Mouse (Mus musculus) left cerebral cortex, adult 11 months (tissue): ENCODE data around the gene Sap30bp.

Source experiments
- DNase-seq: peaks from one replicate; pipeline ENCODE4 v3.0.0; 2022; ENCODE audit warnings: low spot score

Sap30bp gene

DNA sequence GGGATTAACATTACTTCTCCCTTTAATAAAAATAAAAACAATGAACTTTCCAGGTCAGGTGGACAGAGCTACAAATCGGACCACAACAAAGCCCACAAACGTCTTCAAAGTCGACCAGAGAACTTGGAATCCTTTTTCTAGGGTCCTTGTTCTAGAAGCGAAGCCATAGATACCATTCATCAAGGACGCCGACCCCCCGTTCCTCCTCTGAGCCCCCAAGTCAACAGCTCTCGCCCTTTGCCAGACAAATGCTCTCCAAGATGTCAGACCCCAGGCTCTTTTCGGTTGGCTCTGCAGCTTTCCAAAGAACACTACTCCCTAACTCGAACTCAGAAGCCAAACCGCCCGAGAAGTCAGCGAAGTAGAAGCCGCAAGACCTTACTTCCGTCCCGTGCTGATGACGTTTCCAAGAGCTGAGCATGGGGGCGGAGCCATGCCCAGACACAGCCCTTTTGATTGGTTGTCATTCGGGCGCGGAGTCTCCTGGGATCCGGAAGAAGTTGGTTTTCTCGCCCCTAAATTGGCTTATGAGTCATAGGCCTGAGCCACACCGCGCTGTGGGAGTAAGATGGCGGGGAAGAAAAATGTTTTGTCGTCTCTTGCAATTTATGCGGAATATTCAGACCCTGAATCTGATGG lies at the start of gene Sap30bp, which contains the start of gene Recql5:
Gene Sap30bp (plus strand): TSS at position 175 of the 639 bp plus-strand sequence.
Gene Recql5 (minus strand): TSS at position 370 of the 639 bp plus-strand sequence.
- peak; percentile 96 for DNase-seq

DNA sequence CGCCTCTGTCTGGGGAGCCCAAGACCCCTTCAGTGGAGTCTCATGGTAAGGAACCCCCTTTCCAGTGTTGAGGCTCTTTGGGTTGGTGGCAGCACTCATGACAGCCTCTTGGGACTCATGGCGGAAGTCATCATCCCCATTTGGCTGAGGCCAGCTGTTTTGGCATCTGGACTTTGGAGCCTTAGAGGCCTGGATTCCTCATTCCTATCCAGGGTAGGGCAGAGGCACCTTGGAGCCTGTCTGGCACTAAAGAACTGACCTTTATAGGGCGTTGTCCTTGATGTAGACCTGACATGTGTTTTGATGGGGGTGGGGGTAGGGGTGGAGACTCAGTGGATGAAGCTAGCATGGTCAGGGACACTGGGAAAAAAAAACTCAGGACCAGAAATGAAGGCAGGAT lies 48.7 kb upstream of the Sap30bp start:
- DNase-seq, result no peak

DNA sequence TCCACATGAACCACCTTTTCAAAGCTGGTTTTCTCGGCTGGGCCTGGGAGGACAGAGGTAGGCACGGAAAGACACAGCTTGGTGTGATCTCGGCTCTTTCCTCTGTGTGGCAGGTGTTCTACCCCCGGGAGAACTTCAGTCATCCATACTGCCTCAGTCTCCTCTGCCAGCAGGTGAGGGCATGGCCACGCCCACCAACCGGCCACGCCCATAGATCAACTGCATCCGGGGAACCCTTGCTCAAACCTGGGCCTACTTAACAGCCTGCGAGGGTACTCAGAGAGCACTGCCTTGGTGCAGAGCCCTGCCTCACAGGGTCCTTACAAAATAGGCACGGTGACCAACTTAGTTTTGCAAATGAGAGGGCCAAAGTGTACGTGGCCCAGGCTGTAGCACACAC lies 47.8 kb upstream of the Sap30bp start:
- no peak for DNase-seq

DNA sequence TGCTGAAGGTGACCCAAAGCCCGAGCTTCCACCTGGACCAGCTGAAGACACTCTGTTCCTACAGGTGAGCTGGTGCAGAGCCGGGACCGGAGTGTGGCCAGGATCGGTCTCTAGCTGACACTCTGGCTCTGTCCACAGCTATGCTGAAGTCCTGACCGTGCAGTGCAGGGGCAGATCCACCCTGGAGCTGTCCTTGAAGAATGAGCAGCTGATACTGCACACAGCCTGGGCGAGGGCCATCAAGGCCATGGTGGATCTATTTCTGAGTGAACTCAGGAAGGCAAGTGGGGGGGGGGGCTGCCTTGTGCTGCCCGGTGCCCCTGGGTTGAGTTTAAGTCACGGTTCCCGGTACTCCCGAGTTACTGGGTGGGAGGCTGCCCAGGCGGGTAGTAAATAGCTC lies 46.6 kb upstream of the Sap30bp start:
- no peak for DNase-seq

DNA sequence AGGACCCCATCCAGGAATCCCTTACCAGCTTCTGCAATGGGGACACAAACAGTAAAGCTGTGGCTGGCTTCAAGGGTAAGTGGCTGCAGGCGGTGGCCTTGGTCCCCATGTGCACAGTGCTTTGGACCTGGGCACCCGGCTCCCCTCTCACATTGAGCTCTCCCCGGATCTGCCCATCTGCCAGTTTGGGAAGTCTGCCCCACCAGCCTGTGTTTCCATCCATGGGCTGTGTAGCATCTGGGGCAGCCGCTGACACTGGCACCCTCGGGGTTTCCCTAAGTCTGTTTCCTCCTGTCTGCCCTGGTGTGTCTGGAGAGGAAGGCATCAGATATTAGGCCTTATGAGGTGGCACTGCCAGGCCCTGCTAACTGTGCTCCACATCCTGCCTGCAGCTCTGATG lies 45.1 kb upstream of the Sap30bp start:
- no peak for DNase-seq

DNA sequence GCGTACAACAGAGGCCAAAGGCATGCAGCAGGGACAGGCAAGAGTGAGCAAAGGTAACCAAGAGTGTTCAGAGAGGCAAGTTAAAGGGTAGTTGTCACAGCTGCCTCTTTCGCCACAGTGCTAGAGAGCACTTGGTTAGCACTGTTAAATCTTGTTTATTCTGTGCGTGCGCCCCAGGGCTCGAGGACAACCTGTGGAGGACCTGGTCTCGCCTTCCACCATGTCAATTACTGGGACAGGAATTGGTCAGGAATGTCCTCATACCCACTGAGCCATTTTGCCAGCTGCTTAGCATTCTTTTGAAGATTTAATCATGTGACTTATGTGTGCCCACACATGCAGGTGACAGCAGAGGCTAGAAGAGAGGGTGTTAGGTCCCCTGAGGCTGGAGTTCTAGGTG lies 43.9 kb upstream of the Sap30bp start:
- DNase-seq, result no peak

DNA sequence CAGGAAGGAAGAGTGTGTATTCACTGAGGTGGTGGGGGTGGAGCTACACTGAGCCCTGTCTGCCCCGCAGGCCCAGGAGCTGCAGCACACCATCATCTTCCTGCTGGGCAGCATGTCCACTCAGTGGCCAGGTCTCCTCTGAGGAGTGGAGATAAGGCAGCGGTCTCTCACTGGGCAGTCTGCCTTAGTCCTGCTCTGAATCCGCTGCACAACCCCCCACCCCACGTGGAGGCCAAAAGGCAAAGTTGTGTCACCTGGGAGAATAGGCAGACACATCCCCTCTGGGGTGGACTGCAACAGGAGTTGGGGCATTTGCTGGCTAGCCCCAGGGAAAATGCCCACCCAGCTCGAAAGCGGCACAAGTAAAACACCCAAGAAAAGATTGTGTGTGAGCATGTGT lies 40.9 kb upstream of the Sap30bp start:
- no peak for DNase-seq

DNA sequence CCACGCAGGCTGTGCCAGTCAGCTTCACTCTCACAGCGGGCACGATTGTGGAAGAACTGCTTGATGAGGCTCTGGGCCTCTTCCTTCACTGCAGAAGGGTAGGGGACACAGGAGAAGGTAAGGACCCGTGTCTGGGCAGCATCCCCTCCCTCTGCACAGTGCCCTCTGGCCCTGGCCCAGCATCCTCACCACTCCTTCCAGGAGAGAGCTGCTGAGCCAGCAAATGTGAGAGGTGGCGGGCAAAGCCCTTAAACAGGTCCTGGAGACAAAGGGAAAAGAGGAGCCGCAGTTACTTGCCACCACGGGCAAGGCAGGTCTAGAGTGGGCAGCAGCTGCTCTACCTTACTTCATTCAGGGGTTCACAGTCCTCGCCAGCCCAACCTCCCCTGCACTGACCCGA lies 40.0 kb upstream of the Sap30bp start:
- no peak for DNase-seq

DNA sequence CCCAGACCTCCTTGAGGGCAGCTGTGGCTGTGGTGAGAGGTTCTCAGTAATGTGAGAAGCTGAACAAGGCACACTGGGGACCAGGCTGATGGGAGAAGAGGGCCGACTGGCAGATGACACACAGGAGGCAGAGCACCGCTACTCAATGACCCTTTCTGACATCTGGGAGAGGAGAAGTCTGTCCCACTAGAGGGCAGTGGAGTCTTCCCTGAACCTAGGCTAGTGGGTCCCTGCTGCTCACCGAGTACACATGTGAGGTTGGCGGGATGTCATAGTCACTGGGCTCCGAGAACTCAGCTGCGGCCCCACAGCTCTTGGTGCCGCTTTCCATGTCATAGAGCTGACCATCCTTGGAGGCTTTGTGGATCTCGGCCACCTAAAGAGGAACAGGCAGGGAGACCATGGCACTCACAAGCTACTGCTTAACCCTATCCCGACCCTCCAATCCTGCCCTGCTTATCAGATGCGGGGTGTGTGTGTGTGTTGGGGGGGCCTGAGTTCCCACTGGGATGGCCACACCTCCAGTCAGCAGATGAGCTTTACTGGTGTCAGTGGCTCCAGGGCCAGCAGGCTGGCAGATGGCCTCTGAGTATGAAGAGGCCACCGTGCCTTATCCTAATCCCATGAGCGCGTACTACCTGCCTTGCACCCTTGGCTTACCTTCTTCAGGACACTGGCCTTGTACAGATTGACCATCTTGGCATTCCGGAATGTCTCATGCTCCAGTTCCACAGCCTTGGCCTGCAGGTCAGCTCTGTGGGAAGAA lies 38.1 kb upstream of the Sap30bp start:
- DNase-seq, result no peak

DNA sequence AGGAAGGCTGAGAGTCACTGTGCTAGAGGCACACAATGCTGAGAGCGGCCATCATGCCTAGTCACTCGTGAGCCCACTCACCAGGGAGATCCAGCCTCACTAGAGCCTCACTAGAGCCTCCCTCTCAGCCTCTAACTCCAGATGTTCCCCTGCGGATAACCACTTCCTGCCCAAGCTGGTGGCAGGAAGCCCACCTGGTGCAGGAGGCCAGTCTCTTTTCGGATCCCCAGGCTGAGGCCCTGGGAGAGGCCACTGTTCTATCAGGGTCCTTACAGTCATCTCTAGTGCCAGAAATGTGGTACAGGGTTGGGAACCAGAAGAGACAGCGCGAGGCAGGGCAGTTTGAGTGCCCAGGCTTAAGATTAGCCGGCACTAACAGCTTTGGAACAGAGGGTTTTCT lies 34.6 kb upstream of the Sap30bp start:
- DNase-seq, result no peak

DNA sequence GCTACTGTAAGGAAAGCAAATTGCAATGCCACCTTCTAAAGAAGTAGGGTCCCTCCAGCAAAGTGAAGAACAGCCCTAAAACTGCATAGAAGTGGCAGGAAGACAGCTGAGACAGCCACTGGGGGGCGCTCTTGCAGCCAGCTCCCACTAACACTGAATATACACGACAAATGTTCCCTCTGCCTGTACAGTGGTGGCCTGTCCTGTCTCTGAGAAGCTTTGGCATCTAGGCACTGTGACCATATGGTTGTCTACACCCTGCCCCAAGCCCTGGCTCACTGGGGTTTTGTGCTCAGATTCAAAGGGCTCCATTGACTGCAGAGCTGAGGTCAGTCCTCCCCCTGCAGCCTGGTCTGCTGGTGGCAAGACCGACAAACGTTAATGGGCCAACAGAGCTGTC lies 34.2 kb upstream of the Sap30bp start:
- peak; percentile 79 for DNase-seq

DNA sequence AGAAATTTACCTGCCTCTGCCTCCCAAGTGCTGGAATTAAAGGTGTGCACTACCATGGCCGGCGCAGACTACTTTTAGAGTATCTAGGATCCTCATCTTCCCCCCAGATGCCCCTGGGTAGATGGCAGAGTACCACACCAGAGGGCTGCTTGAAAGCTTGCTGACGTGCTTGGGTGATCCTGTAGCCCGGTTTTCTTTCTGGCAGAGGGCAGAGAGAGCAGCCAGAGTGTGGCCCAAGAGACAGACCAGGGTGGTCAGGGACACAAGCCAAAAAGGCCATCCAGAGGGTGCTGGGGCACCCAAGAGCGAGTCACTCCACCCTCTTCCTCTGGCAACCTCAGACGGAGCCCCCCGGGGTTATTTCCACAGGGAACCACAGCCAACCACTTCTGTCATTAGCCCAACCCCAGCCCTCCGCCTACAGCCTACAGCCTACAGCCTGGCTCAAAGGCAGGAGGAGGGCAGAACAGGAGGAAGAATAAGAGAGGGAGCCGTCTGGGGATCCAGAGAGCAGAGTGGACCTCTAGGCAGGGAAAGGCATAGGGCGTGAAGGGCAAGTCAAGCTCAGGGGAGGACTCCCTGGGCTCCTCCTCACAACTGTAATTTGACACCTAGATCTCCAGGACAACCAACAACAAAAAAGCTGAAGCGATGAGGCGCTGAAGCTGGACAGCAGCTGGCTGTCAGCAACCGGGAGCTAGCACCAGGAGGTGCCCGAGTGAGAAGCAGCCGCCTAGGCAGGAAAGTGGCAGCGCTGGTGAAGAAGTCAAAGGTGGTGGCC lies 33.4 kb upstream of the Sap30bp start, which contains the start of gene Smim5:
Gene Smim5 (plus strand): TSS at position 481 of the 781 bp plus-strand sequence.
- no peak for DNase-seq

DNA sequence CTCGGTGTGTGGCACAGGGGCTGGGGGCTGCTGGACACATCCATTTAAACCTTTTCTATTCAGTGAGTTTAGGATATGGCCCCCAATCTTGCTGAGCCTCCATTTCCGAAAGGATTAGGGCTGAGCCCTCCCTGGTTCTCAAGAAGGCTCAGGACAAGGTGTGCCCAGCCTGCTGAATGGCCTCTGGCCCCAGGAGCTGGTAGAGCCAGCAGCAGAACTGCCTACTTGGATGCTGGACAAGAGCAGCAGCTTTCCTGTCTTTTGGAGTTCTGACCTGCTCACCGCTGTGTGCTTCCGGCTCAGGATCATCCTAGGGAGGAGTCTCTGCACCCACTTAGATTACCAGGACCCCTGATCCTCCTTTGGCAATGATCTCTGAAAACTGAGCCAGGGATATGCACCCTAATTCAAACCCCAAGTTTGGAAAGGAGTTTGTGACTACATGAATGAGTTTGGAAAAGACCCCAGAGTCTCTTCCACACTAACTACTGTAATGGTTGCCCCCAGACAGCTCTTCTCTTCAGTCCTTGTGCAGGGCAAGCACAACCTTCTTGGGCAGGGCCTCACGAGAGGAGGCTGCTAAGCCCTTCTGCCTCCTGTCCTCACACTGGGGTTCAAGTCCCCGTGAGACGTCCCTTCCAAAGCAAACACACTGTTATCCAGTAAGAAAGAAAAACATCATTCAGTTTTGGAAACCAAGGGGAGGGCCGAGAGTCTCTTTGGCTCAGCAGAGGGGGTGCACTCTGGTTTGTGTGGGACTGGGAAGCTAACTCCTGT lies 32.3 kb upstream of the Sap30bp start:
- DNase-seq, result no peak

DNA sequence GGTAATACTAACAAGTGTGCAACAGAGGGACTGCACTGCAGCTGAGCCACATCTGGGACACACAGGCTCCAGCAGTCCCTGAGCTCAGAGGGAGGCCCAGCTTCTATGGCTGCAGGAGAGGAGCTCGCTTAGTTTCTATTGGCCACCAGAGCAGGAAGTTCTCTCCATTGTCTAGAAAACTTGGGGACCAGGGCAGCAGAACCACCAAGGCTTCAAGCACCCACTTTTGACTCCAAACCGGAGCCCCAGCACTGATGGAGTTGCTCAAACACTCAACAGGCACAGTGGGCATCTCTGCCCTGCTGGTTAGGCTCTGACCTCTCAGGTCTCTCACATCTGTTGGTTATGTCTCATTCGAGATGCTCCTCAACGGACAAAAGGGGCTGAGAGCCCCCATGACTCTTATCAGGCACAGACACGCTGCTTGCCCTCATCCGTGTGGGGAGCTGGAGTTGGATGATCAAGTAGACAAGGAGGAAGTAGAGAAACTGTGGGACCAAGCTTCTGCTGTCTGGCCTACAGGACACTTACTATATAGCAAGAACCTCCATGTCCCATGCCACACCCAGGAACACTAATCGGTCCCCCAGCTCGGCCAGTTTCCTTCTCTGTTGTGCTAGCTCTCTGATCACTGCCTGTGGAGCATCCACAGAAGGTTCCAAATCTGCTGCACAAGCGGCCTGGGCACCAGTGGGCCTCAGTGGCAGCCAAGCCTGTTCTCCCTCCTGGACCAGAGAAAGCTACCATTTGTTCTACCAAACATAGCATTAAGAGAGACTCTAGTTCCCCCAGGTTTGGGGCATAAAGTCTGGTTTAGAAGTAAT lies 31.5 kb upstream of the Sap30bp start:
- DNase-seq, result no peak

DNA sequence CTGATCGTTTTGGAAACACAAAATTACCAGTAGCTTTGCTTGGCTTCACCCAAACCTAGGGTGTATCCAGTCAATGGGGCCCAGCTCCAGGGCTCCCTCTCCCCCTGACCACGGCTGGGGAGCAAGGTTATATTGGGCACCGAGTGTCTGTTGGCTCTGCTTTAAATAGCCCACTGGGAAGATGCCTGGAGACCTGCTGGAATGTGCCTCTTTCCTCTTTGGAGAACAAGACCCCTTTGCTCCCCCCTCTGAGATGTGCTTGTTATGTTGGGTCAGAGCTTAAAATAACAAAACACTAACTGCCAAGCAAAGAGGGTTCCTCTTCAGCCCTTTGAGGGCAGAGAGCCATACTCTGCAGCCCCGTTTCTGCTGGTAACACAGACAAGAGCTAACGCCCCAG lies 30.9 kb upstream of the Sap30bp start:
- DNase-seq, result no peak

DNA sequence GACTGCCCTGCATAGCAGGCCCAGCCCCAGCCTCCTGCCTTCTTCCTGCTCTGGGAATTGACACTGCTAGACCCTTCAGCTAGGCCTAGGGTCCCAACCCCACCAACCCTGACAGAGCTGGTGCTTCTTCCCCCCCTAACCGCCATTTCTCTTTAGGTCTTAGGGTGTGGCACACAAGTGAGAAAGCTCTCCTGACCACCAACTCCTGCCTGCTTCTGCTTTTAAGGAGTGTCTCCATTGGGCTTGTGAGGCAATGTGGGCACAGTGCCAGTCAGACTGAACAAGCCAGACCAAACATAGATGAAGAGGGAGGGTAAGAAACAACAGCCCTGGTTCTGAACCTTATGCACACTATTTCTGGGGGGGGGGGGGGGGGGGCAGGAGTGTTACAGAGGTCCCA lies 30.3 kb upstream of the Sap30bp start:
- DNase-seq, result no peak

DNA sequence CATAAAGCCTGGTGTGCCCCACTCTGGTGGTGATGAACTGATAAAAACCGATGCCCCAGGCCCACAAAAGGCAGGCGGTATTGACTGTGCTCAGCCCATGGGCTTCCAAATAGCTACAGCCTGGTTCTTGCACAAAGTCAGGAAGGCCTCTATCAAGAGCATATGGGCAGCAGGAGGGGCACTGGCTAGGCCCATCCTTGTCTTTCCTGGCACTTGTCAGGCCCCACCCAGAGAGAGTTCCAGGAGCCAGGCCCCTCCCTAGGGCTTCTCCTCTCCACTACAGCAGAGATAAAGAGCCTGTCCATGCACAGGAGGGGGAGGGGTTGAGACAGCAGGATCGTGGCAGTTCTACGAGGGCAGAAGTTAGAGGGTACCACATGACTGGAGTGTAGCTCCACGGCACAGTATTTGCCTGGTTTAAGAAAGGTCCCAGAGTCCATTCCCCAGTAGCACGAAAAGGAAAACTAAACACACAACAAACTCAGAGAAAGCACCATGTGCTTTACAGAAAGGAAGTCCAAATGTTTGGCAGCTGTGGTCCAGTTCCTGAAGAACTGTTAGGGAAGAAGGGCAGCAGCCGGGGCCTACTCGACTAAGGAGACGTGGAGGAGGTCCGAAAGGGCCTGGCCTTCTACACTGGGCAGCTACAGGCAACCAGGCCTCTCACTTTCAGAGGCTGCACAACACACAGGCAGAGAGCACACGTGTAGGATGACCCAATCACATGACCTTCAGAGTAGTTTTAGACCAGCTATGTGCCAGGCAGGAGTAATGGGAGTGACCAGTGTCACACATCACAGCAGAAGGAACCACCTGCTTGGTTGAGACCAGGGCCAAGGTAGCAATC lies 29.5 kb upstream of the Sap30bp start:
- no peak for DNase-seq

DNA sequence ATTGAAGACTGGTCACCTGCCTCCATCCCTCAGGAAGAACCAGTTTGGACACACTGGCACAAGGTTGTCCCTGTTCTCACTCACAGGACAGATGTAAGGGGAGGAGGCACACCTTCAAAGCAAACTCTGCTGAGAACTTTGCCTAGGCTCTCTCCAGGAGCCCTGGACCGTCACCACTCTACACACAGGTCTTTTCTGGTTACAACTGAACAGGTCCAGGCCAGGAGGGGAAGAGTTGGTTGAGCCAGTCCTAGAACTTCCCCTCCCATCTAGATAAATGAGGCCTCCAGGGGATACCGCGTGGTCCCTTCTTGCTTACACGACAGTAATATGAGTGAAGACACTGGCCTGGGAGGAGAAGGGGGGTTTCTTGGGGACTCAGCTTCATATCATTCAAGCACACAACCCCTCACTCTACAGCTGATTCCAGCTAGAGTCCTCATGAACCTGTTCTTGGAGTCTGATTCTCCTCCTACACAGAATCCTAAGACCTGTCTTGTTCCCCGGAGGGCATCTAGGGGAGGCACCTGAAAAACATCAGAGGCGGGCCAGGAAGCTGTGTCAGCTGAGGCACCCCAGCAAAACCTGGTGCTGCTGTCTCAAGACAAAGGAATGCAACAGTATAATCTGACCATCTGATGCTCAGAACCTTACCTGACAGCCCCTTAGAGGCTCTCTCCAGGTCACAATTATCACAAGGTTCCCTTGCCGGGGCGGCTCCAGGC lies 28.7 kb upstream of the Sap30bp start:
- DNase-seq, result no peak

DNA sequence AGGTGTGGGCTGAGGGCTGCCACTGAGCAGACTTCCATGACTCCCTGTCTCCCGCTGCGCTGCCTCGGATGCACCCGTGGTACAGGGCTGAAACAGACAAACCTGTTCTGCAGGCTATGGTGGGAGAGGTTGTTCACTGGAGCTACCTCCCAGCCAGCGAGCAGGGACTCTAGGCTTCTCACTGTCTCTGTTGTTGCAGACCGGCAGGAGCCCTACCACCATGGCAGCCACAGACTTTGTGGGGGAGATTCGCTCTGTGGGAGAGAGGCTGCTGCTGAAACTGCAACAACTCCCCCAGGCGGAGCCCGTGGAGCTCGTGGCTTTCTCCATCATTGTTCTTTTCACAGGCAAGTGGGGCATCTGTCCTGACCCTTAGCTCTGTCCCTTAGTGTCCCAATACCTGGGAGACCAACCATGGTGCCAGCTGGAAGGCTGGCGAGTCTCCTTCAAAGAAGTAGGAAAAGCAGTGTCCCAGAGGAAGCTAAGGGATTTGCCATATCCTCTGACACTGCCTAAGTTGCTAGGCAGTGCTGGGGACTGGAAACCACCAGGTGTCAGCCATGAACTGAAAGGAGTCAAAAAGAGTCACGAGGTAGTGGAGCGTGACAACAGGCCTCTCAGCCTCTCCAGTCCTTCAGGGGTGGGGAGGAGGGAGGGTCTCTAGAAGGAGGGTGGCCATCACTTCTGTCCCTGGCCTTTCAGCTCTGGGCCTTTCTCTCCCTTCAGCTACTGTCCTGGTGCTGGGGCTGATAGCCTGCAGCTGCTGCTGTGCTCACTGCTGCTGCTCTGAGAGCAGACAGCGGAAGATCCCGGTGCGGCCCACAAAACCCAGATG lies 27.9 kb upstream of the Sap30bp start:
- no peak for DNase-seq
